Mouse (Mus musculus) liver, embryonic 18 days (tissue): ENCODE data around the gene Hivep3. TPM values are rescaled to one million over a fixed set of nuclear protein-coding genes. Genes with fewer than 3 reads are reported as not detected.

ENCODE experiments used
- polyA plus RNA-seq: library from polyadenylated mRNA; depleted of rRNA; stranded (reverse); fragments of >200 nt; gene quantifications from 2 replicates; pipeline ENCODE4 v1.2.3, GENCODE M21; 2012; rRNA removed

Hivep3 gene
- polyA plus RNA-seq, result 3.6 and 4.2 TPM in 2 replicates

GRCm38 (mm10) chr4:119733184-119733880 lies at the start of gene Hivep3:
Hivep3 (plus strand) TSS chr4:119733784.

GRCm38 (mm10) chr4:120064696-120065095 lies 331.1 kb downstream of the Hivep3 start, which contains the start of gene AL607142.1:
AL607142.1 (plus strand) TSS chr4:120064996.

GRCm38 (mm10) chr4:120161166-120161949 lies 427.8 kb downstream of the Hivep3 start, which contains the start of gene Edn2:
Edn2 (plus strand) TSS chr4:120161206.

Other genes with a start within 250 kb of the Hivep3 start
- 0.01 and 0.02 TPM in 2 replicates for gene Rimkla, start 241.2 kb upstream of the Hivep3 start, polyA plus RNA-seq
- gene Foxj3, start 196.8 kb upstream of the Hivep3 start, polyA plus RNA-seq, result 4.6 and 5.7 TPM in 2 replicates
- gene Frg2f1, start 194.3 kb upstream of the Hivep3 start, polyA plus RNA-seq, result 3.5 and 5.4 TPM in 2 replicates
- gene Guca2a, start 96.1 kb upstream of the Hivep3 start, polyA plus RNA-seq, result 0.18 TPM in 1 of 2 replicates, not detected in the other
- 0.43 and 1.0 TPM in 2 replicates for gene Guca2b, start 74.8 kb upstream of the Hivep3 start, polyA plus RNA-seq